Mouse (Mus musculus): ENCODE results near the gene Cyp4f14. TPM values are rescaled to one million over a fixed set of nuclear protein-coding genes. Genes with fewer than 3 reads are reported as not detected.

Gene Cyp4f14
- polyA plus RNA-seq, 1 experiment from 2014 or later, result not detected

- Histone ChIP-seq H3K9ac (peak overlapping the region; percentile 72), H3K4me2 (replicated peaks) (peak overlapping the region; percentile 74), H3K36me3 (no peaks in the 10 kb centered on the region), H3K27ac (no peak overlapping the region), H3K4me1 (0 out of 2 replicates have a peak, but pooled peaks cover 3% of the 10 kb centered on the region), H3K4me3 (peak overlapping the region; percentile 53), H3K9me3 (peaks cover 7% of the 10 kb centered on the region; the same call in 1 of the 2 replicates), H3K27me3 (peaks cover 13% of the 10 kb centered on the region; the same call in 1 of the 2 replicates)
- peak; percentile 93 for ATAC-seq (ENCODE audit: low FRiP score, low read depth)
- 19% methylated on average over 32 of the region's 32 CpGs for WGBS
Measured at GRCm38 (mm10) chr17:32924658-32925312, 7.6 kb upstream of the Cyp4f14 start.

- 91% methylated on average over 1 of the region's 1 CpGs for WGBS
- 0 out of 2 replicates have a peak, but pooled peaks cover 3% of the 10 kb centered on the region for H3K4me1 ChIP-seq
- no peak for ATAC-seq (ENCODE audit: low FRiP score, low read depth)
- H3K27ac ChIP-seq, result no peak overlapping the region
- no peaks in the 10 kb centered on the region for H3K36me3 ChIP-seq
- peaks cover 9% of the 10 kb centered on the region; the same call in 1 of the 2 replicates for H3K27me3 ChIP-seq
- no peak overlapping the region for H3K9ac ChIP-seq
- no peak overlapping the region for H3K4me3 ChIP-seq
- no peak overlapping the region for H3K4me2 ChIP-seq (replicated peaks)
- H3K9me3 ChIP-seq, result peaks cover 7% of the 10 kb centered on the region; the same call in 1 of the 2 replicates
Measured at GRCm38 (mm10) chr17:32923681-32924080, 6.5 kb upstream of the Cyp4f14 start.

- no peak for ATAC-seq (ENCODE audit: low FRiP score, low read depth)
- Histone ChIP-seq H3K27ac (no peak overlapping the region), H3K4me2 (replicated peaks) (no peak overlapping the region), H3K9me3 (peaks cover 7% of the 10 kb centered on the region; the same call in 1 of the 2 replicates), H3K36me3 (no peaks in the 10 kb centered on the region), H3K9ac (no peak overlapping the region), H3K4me3 (no peak overlapping the region), H3K4me1 (no peaks in the 10 kb centered on the region), H3K27me3 (peaks cover 3% of the 10 kb centered on the region; the same call in 1 of the 2 replicates)
- 62% methylated on average over 2 of the region's 2 CpGs for WGBS
Measured at GRCm38 (mm10) chr17:32919123-32919522, 2.0 kb upstream of the Cyp4f14 start.

GRCm38 (mm10) chr17:32916075-32916474 lies 1.1 kb downstream of the Cyp4f14 start:
- 67% methylated on average over 1 of the region's 1 CpGs for WGBS

GRCm38 (mm10) chr17:32906172-32906571 lies 11.0 kb downstream of the Cyp4f14 start:
- H3K4me3 ChIP-seq, result no peak overlapping the region
- H3K27ac ChIP-seq, result no peak overlapping the region
- H3K9ac ChIP-seq, result no peak overlapping the region
- H3K4me1 ChIP-seq, result no peaks in the 10 kb centered on the region
- WGBS, result 78% methylated on average over 10 of the region's 10 CpGs
- no peak for ATAC-seq (ENCODE audit: low FRiP score, low read depth)
- no peak overlapping the region for H3K4me2 ChIP-seq (replicated peaks)
- H3K36me3 ChIP-seq, result no peaks in the 10 kb centered on the region
- H3K9me3 ChIP-seq, result no peaks in the 10 kb centered on the region
- peaks cover 11% of the 10 kb centered on the region; the same call in 1 of the 2 replicates for H3K27me3 ChIP-seq

More at GRCm38 (mm10) chr17:32916075-32916474, 1.1 kb downstream of the Cyp4f14 start:
- no peaks in the 10 kb centered on the region for H3K36me3 ChIP-seq
- no peaks in the 10 kb centered on the region for H3K4me1 ChIP-seq
- H3K9me3 ChIP-seq, result peaks cover 1% of the 10 kb centered on the region; the same call in 1 of the 2 replicates
- no peak overlapping the region for H3K9ac ChIP-seq
- no peak overlapping the region for H3K4me2 ChIP-seq (replicated peaks)
- no peak overlapping the region for H3K4me3 ChIP-seq
- no peak for ATAC-seq (ENCODE audit: low FRiP score, low read depth)
- peaks cover 3% of the 10 kb centered on the region; the same call in 1 of the 2 replicates for H3K27me3 ChIP-seq
- H3K27ac ChIP-seq, result no peak overlapping the region

GRCm38 (mm10) chr17:32905239-32905638 lies 11.9 kb downstream of the Cyp4f14 start:
- no peak for ATAC-seq (ENCODE audit: low FRiP score, low read depth)
- Histone ChIP-seq H3K9me3 (no peaks in the 10 kb centered on the region), H3K4me2 (replicated peaks) (peak overlapping the region; percentile 48), H3K27me3 (peaks cover 11% of the 10 kb centered on the region; the same call in 1 of the 2 replicates), H3K4me1 (no peaks in the 10 kb centered on the region), H3K27ac (no peak overlapping the region), H3K9ac (no peak overlapping the region), H3K36me3 (no peaks in the 10 kb centered on the region), H3K4me3 (no peak overlapping the region)
- 19% methylated on average over 19 of the region's 19 CpGs for WGBS

GRCm38 (mm10) chr17:32904414-32904813 lies 12.7 kb downstream of the Cyp4f14 start:
- WGBS, result 73% methylated on average over 2 of the region's 2 CpGs

GRCm38 (mm10) chr17:32901751-32902525 lies 15.2 kb downstream of the Cyp4f14 start:
- Histone ChIP-seq H3K27me3 (peaks cover 11% of the 10 kb centered on the region; the same call in 1 of the 2 replicates), H3K9me3 (no peaks in the 10 kb centered on the region)
- 71% methylated on average over 1 of the region's 1 CpGs for WGBS

More at GRCm38 (mm10) chr17:32904414-32904813, 12.7 kb downstream of the Cyp4f14 start:
- Histone ChIP-seq H3K4me3 (no peak overlapping the region), H3K4me2 (replicated peaks) (no peak overlapping the region), H3K4me1 (no peaks in the 10 kb centered on the region), H3K9ac (no peak overlapping the region), H3K36me3 (no peaks in the 10 kb centered on the region), H3K27me3 (peaks cover 11% of the 10 kb centered on the region; the same call in 1 of the 2 replicates), H3K9me3 (no peaks in the 10 kb centered on the region), H3K27ac (no peak overlapping the region)
- no peak for ATAC-seq (ENCODE audit: low FRiP score, low read depth)

GRCm38 (mm10) chr17:32895421-32895820 lies 21.7 kb downstream of the Cyp4f14 start:
- ATAC-seq (ENCODE audit: low FRiP score, low read depth), result no peak
- Histone ChIP-seq H3K4me1 (peaks cover 4% of the 10 kb centered on the region), H3K4me3 (no peak overlapping the region), H3K27ac (no peak overlapping the region), H3K9me3 (no peaks in the 10 kb centered on the region), H3K36me3 (no peaks in the 10 kb centered on the region), H3K9ac (no peak overlapping the region), H3K4me2 (replicated peaks) (no peak overlapping the region), H3K27me3 (no peaks in the 10 kb centered on the region)
- 87% methylated on average over 4 of the region's 4 CpGs for WGBS

More at GRCm38 (mm10) chr17:32901751-32902525, 15.2 kb downstream of the Cyp4f14 start:
- Histone ChIP-seq H3K36me3 (no peaks in the 10 kb centered on the region), H3K4me2 (replicated peaks) (no peak overlapping the region), H3K27ac (no peak overlapping the region), H3K4me3 (no peak overlapping the region), H3K9ac (no peak overlapping the region), H3K4me1 (no peaks in the 10 kb centered on the region)
- ATAC-seq (ENCODE audit: low FRiP score, low read depth), result no peak

- no peaks in the 10 kb centered on the region for H3K27me3 ChIP-seq
- no peak overlapping the region for H3K4me3 ChIP-seq
- H3K9ac ChIP-seq, result no peak overlapping the region
- 84% methylated on average over 3 of the region's 3 CpGs for WGBS
- H3K36me3 ChIP-seq, result no peaks in the 10 kb centered on the region
- ATAC-seq (ENCODE audit: low FRiP score, low read depth), result no peak
- H3K4me2 ChIP-seq (replicated peaks), result no peak overlapping the region
- peaks cover 10% of the 10 kb centered on the region for H3K4me1 ChIP-seq
- no peak overlapping the region for H3K27ac ChIP-seq
- no peaks in the 10 kb centered on the region for H3K9me3 ChIP-seq
Measured at GRCm38 (mm10) chr17:32893901-32894300, 23.2 kb downstream of the Cyp4f14 start.

- Histone ChIP-seq H3K4me2 (replicated peaks) (peak within 1 kb of the TSS; percentile 81), H3K4me1 (peaks cover 10% of the 10 kb centered on the region), H3K9me3 (no peaks in the 10 kb centered on the region), H3K4me3 (peak within 1 kb of the TSS; percentile 78), H3K9ac (peak within 1 kb of the TSS; percentile 89), H3K27ac (peak within 1 kb of the TSS; percentile 85), H3K36me3 (peaks cover 12% of the 10 kb centered on the region), H3K27me3 (no peaks in the 10 kb centered on the region)
- WGBS, result 11% methylated on average over 33 of the region's 33 CpGs
- ATAC-seq (ENCODE audit: low FRiP score, low read depth), result peak; percentile 97
Measured at GRCm38 (mm10) chr17:32891239-32892180, 25.6 kb downstream of the Cyp4f14 start, which contains the start of gene Zfp870. TSS of gene Zfp870 (minus strand) at chr17:32891642.
